Mouse (Mus musculus) CH12.LX (cell line): ENCODE data around the gene Os9. TPM values are rescaled to one million over a fixed set of nuclear protein-coding genes. Genes with fewer than 3 reads are reported as not detected.

Source experiments
- DNase-seq: peaks from one replicate; pipeline ENCODE4 v3.0.0-alpha.2; 2013; ENCODE audit errors: extremely low read depth
- H3K27ac ChIP-seq: 2 replicates; pipeline ENCODE4 v1.5.1; 2012; ENCODE audit warnings: low read depth, mild to moderate bottlenecking, control low read depth, moderate library complexity; ENCODE audit not compliant: insufficient read depth
- H3K27me3 ChIP-seq: replicated peaks from 2 replicates; pipeline ENCODE3; 2012; ENCODE audit warnings: inconsistent platforms
- H3K36me3 ChIP-seq, 2 experiments: replicated peaks in 1 of 2; 2 replicates each; pipeline versions ENCODE3 to v1.6.1; 2012; ENCODE audit warnings: inconsistent platforms in 1 of 2, low read length in 1 of 2, mild to moderate bottlenecking in 1 of 2, mixed read lengths in 1 of 2, moderate library complexity in 1 of 2; ENCODE audit not compliant: control insufficient read depth in 1 of 2, insufficient read depth in 1 of 2
- H3K4me1 ChIP-seq, 2 experiments: 2 replicates each; pipeline ENCODE4 v1.6.1; 2012; ENCODE audit warnings: inconsistent platforms in 1 of 2, moderate library complexity in 1 of 2; ENCODE audit not compliant: insufficient read depth in 2 of 2, control insufficient read depth in 1 of 2
- H3K4me2 ChIP-seq: 2 replicates; pipeline ENCODE4 v1.6.1; 2012; ENCODE audit warnings: low read depth, mild to moderate bottlenecking, control low read depth; ENCODE audit not compliant: poor library complexity, insufficient read depth, severe bottlenecking
- H3K4me3 ChIP-seq, 3 experiments: fragments of 150-350 bp in 1 of 3; sonication (generic) in 1 of 3; replicated peaks in 1 of 3; 2 replicates each; pipeline versions ENCODE3 to v1.5.1; 2011 to 2012; ENCODE audit warnings: low read depth in 2 of 3, low read length in 2 of 3, mild to moderate bottlenecking in 2 of 3, moderate library complexity in 2 of 3, control low read depth in 1 of 3, improper control_type of control experiment in 1 of 3, inconsistent platforms in 1 of 3, mixed read lengths in 1 of 3; ENCODE audit not compliant: poor library complexity in 1 of 3
- H3K79me2 ChIP-seq: replicated peaks from 2 replicates; pipeline ENCODE4 v1.6.1; 2012; ENCODE audit warnings: mild to moderate bottlenecking, moderate library complexity; ENCODE audit not compliant: control insufficient read depth, poor library complexity, insufficient read depth, severe bottlenecking; ENCODE audit errors: extremely low read depth
- H3K9ac ChIP-seq: 2 replicates; pipeline ENCODE4 v1.6.1; 2012; ENCODE audit warnings: low read depth, mild to moderate bottlenecking, control low read depth, moderate library complexity; ENCODE audit not compliant: insufficient read depth
- H3K9me3 ChIP-seq: replicated peaks from 2 replicates; pipeline ENCODE3; 2012; ENCODE audit warnings: low read length, inconsistent platforms, mixed read lengths
- BHLHE40 ChIP-seq: IDR thresholded peaks from 2 replicates; pipeline ENCODE4 v1.6.1; 2011; ENCODE audit warnings: mild to moderate bottlenecking, low read depth, low read length, improper control_type of control experiment
- CHD2 ChIP-seq: IDR thresholded peaks from 2 replicates; pipeline ENCODE4 v1.6.1; 2011; ENCODE audit warnings: low read length, improper control_type of control experiment
- CTCF ChIP-seq, 2 experiments: IDR thresholded peaks in 1 of 2; conservative IDR thresholded peaks in 1 of 2; 2 replicates each; pipeline ENCODE4 v1.5.1; 2011 to 2012; ENCODE audit warnings: low read depth in 2 of 2, low read length in 2 of 2, improper control_type of control experiment in 1 of 2, inconsistent platforms in 1 of 2, mild to moderate bottlenecking in 1 of 2, moderate library complexity in 1 of 2
- ELF1 ChIP-seq: IDR thresholded peaks from 2 replicates; pipeline ENCODE4 v1.6.1; 2014; ENCODE audit warnings: low read depth, mild to moderate bottlenecking, inconsistent platforms, low read length, improper control_type of control experiment
- EP300 ChIP-seq: IDR thresholded peaks from 2 replicates; pipeline ENCODE4 v1.6.1; 2011; ENCODE audit warnings: low read length, improper control_type of control experiment
- GABPA ChIP-seq: IDR thresholded peaks from 2 replicates; pipeline ENCODE4 v1.6.1; 2012; ENCODE audit warnings: low read depth, low read length, improper control_type of control experiment, inconsistent platforms; ENCODE audit not compliant: insufficient replicate concordance
- IRF4 ChIP-seq: IDR thresholded peaks from 2 replicates; pipeline ENCODE4 v1.6.1; 2014; ENCODE audit warnings: low read depth, mild to moderate bottlenecking, inconsistent platforms, low read length, improper control_type of control experiment
- JUN ChIP-seq: IDR thresholded peaks from 2 replicates; pipeline ENCODE4 v1.6.1; 2011; ENCODE audit warnings: low read depth, mild to moderate bottlenecking, low read length, improper control_type of control experiment, moderate library complexity; ENCODE audit not compliant: insufficient read depth
- KAT2A ChIP-seq: IDR thresholded peaks from 2 replicates; pipeline ENCODE4 v1.6.1; 2012; ENCODE audit warnings: low read length, improper control_type of control experiment, inconsistent platforms; ENCODE audit not compliant: insufficient replicate concordance
- MAX ChIP-seq: IDR thresholded peaks from 2 replicates; pipeline ENCODE4 v1.6.1; 2011; ENCODE audit warnings: low read length, improper control_type of control experiment
- MAZ ChIP-seq: IDR thresholded peaks from 2 replicates; pipeline ENCODE4 v1.6.1; 2012; ENCODE audit warnings: low read depth, mild to moderate bottlenecking, inconsistent platforms, low read length, improper control_type of control experiment, moderate library complexity
- MEF2A ChIP-seq: IDR thresholded peaks from 2 replicates; pipeline ENCODE4 v1.6.1; 2014; ENCODE audit warnings: low read depth, mild to moderate bottlenecking, inconsistent platforms, low read length, improper control_type of control experiment, borderline replicate concordance
- POLR2A ChIP-seq: IDR thresholded peaks from 2 replicates; pipeline ENCODE4 v1.6.1; 2011; ENCODE audit warnings: low read depth, mild to moderate bottlenecking, improper control_type of control experiment, low read length
- RAD21 ChIP-seq: IDR thresholded peaks from 2 replicates; pipeline ENCODE4 v1.6.1; 2011; ENCODE audit warnings: low read depth, mild to moderate bottlenecking, low read length, improper control_type of control experiment, moderate library complexity
- SMC3 ChIP-seq: IDR thresholded peaks from 2 replicates; pipeline ENCODE4 v1.6.1; 2011; ENCODE audit warnings: low read depth, low read length, improper control_type of control experiment
- TBP ChIP-seq: conservative IDR thresholded peaks from 2 replicates; pipeline ENCODE4 v1.6.1; 2011; ENCODE audit warnings: low read depth, low read length, improper control_type of control experiment
- TCF12 ChIP-seq: IDR thresholded peaks from 2 replicates; pipeline ENCODE4 v1.6.1; 2014; ENCODE audit warnings: low read depth, mild to moderate bottlenecking, inconsistent platforms, low read length, improper control_type of control experiment
- UBTF ChIP-seq: IDR thresholded peaks from 2 replicates; pipeline ENCODE4 v1.6.1; 2012; ENCODE audit warnings: low read depth, mild to moderate bottlenecking, inconsistent platforms, low read length, improper control_type of control experiment, moderate library complexity
- ZC3H11A ChIP-seq: IDR thresholded peaks from 2 replicates; pipeline ENCODE4 v1.6.1; 2012; ENCODE audit warnings: low read depth, mild to moderate bottlenecking, inconsistent platforms, low read length, improper control_type of control experiment
- ZKSCAN1 ChIP-seq: IDR thresholded peaks from 2 replicates; pipeline ENCODE4 v1.6.1; 2012; ENCODE audit warnings: low read depth, inconsistent platforms, low read length, improper control_type of control experiment, borderline replicate concordance
- ZMIZ1 ChIP-seq: IDR thresholded peaks from 2 replicates; pipeline ENCODE4 v1.6.1; 2012; ENCODE audit warnings: low read depth, mild to moderate bottlenecking, inconsistent platforms, low read length, improper control_type of control experiment
- dilution Hi-C: fragments of 300-500 bp; cut with MboI; formaldehyde crosslinking; loops from 2 replicates; pipeline ENCODE4 v1.14.3; 2020; ENCODE audit warnings: low sequenced_read_pairs; ENCODE audit not compliant: extremely low pct_unique_long_range_greater_than_20kb, extremely low pct_ligation_motif_present
- in situ Hi-C: fragments of 300-500 bp; cut with MboI; formaldehyde crosslinking; loops from 3 replicates; pipeline ENCODE4 v1.14.3; 2019; ENCODE audit warnings: low sequenced_read_pairs, low pct_ligation_motif_present, low pct_unique_long_range_greater_than_20kb, mixed read lengths
- polyA plus RNA-seq: library from polyadenylated mRNA; unstranded; fragments of >175 nt; gene quantifications from 2 replicates; pipeline ENCODE4 v1.2.1, GENCODE M21; 2012; ENCODE audit warnings: low read depth; ENCODE audit not compliant: insufficient read length
- total RNA-seq, 2 experiments: library from RNA; depleted of rRNA; stranded (reverse); fragments of 300-350 nt in 1 of 2; fragments of >200 nt in 1 of 2; gene quantifications; 2 replicates each; pipeline ENCODE4 v1.2.3; 2012 to 2014

Gene Os9
- total and polyA plus RNA-seq, 3 experiments = 42.8 to 82.7 (median 61.9) TPM

DNA sequence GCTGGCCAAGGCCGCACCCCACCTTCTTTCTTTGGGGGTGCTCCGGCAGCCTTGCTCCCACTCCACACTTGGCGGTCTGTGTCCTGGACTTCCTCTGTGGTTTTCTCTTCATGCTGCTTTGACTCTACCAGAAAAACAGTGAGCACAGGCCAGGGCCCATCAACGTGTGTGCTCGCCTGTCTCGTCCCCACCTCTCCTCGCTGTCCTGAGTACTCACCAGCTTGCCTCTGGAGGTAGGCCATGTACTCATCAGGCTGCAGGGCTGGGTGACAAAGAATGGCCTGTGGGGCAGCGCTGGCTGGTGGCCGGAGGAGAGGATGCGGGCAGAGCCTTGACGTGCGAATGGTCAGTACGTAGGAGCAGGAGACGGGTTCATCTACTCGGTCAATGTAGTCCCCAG is 21.1 kb downstream of the Os9 start:
- Histone ChIP-seq H3K79me2 (no peaks in the 10 kb centered on the region), H3K9ac (no peak overlapping the region), H3K4me2 (no peak overlapping the region), H3K36me3 (peaks cover 61 to 81% of the 10 kb centered on the region in 2 experiments), H3K4me3 (no peak overlapping the region), H3K4me1 (peaks cover 0 to 21% of the 10 kb centered on the region in 2 experiments; a peak in 2 of 4 replicates), H3K9me3 (no peaks in the 10 kb centered on the region), H3K27me3 (no peaks in the 10 kb centered on the region), H3K27ac (no peak overlapping the region)
- TF ChIP-seq RAD21 (no peak), TBP (no peak), ZMIZ1 (no peak), IRF4 (no peak), CTCF (conservative IDR thresholded peaks at IDR 0.05 in 1 of 2, IDR thresholded peaks at IDR 0.05 in 1 of 2; ENCODE audit: low read depth in 2 of 2, low read length in 2 of 2) (no peak), SMC3 (no peak), MAZ (no peak), ZKSCAN1 (no peak), JUN (no peak), MAX (no peak), ZC3H11A (no peak), EP300 (no peak), UBTF (no peak), POLR2A (no peak)
- dilution Hi-C loops (no loop called here), in situ Hi-C loops (no loop called here)
- DNase-seq = no peak

DNA sequence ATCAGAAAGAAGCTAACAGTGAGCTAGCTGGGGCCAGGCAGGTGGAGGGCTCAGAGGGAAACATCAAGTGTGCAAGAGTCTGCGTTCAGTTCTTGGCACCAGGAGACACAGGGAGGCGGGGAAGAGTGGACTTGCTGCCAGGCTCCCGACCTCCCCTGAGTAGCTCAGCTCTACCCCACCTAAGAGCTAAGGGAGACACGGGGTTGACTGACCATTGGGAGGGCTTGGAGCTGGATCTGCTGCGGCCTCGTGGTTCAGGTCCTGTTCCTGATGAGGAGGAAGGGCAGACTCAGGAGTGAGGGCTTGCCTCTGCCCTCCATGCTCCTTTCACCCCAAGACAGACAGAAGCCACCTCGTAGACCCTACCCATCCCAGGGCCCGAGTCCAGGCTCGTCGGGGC is 21.7 kb downstream of the Os9 start:
- Histone ChIP-seq H3K9ac (no peak overlapping the region), H3K27ac (no peak overlapping the region)
- in situ Hi-C loops = no loop called here
- TF ChIP-seq MEF2A = no peak
- no peak for TF ChIP-seq JUN
- TF ChIP-seq ZMIZ1 = no peak
- TF ChIP-seq TBP = no peak
- TF ChIP-seq, all 38 proteins: peak for 0
- Histone ChIP-seq H3K4me1 (peaks cover 0 to 20% of the 10 kb centered on the region in 2 experiments; a peak in 2 of 4 replicates), H3K36me3 (peaks cover 67 to 86% of the 10 kb centered on the region in 2 experiments), H3K9me3 (no peaks in the 10 kb centered on the region), H3K27me3 (no peaks in the 10 kb centered on the region), H3K4me3 (no peak overlapping the region), H3K79me2 (no peaks in the 10 kb centered on the region), H3K4me2 (no peak overlapping the region)
- dilution Hi-C loops = no loop called here
- DNase-seq = no peak

DNA sequence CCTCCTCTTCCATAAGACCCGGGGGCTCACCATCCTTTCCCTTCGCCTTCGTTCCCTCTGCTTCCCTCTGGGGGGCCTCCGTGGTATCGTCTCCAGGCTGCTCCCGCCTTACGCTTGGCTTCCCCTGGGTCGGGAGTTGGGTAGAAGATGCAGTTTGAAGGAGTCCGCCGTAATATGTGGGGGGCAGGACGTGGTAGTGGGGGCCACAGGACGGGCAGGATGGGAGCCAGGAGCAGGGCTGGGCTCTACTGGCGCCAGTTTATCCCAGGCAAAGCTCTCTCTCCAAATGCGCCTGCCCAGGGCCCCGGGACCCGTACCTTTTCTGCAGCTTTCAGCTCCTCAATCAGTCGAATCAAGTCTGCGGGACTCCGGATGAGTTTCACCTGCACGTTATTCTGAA is 22.4 kb downstream of the Os9 start:
- in situ Hi-C loops (no loop called here), dilution Hi-C loops (no loop called here)
- H3K36me3 ChIP-seq = peaks cover 69 to 86% of the 10 kb centered on the region in 2 experiments
- TF ChIP-seq MAZ (no peak), MEF2A (no peak), EP300 (no peak), ZKSCAN1 (no peak), MAX (no peak), UBTF (no peak), BHLHE40 (no peak), CHD2 (no peak), TCF12 (no peak), KAT2A (no peak), POLR2A (no peak), ELF1 (no peak), GABPA (no peak), SMC3 (no peak)
- no peak for DNase-seq
- no peak overlapping the region for H3K27ac ChIP-seq
- H3K9me3 ChIP-seq = no peaks in the 10 kb centered on the region
- no peaks in the 10 kb centered on the region for H3K79me2 ChIP-seq
- peaks cover 0 to 14% of the 10 kb centered on the region in 2 experiments; a peak in 2 of 4 replicates for H3K4me1 ChIP-seq
- H3K4me3 ChIP-seq = no peak overlapping the region
- H3K9ac ChIP-seq = no peak overlapping the region
- H3K27me3 ChIP-seq = no peaks in the 10 kb centered on the region
- H3K4me2 ChIP-seq = no peak overlapping the region
